Mouse (Mus musculus) testis, postnatal 14 days (tissue): ENCODE data around the gene Hist1h1d.
A peak's percentile ranks its signal among the peaks of the same experiment; 100 is the strongest.
"Not testable (repeated sequence)": the region's sequence is repeated elsewhere in the genome, so short reads cannot be mapped to it uniquely, and the experiment has no call there.

Experiments
- DNase-seq: peaks from one replicate; pipeline ENCODE4 v3.0.0; 2021; ENCODE audit warnings: low spot score

Hist1h1d gene

GRCm38 (mm10) chr13:23591886-23592285 lies 38.8 kb downstream of the Hist1h1d start:
- DNase-seq, result not testable (repeated sequence)

GRCm38 (mm10) chr13:23592614-23593013 lies 39.6 kb downstream of the Hist1h1d start:
- DNase-seq, result no peak

- no peak for DNase-seq
Observed at GRCm38 (mm10) chr13:23593051-23593770, 40.1 kb downstream of the Hist1h1d start.

GRCm38 (mm10) chr13:23595185-23595584 lies 42.1 kb downstream of the Hist1h1d start:
- DNase-seq, result no peak

GRCm38 (mm10) chr13:23595622-23596372 lies 42.7 kb downstream of the Hist1h1d start:
- DNase-seq, result no peak

GRCm38 (mm10) chr13:23597957-23598356 lies 44.9 kb downstream of the Hist1h1d start:
- peak; percentile 53 for DNase-seq

GRCm38 (mm10) chr13:23603182-23603699 lies 50.2 kb downstream of the Hist1h1d start:
- no peak for DNase-seq

- no peak for DNase-seq
Observed at GRCm38 (mm10) chr13:23604452-23604851, 51.4 kb downstream of the Hist1h1d start.

GRCm38 (mm10) chr13:23605052-23605451 lies 52.0 kb downstream of the Hist1h1d start:
- no peak for DNase-seq

- DNase-seq, result no peak
Observed at GRCm38 (mm10) chr13:23609209-23609608, 56.1 kb downstream of the Hist1h1d start.

- DNase-seq, result no peak
Observed at GRCm38 (mm10) chr13:23609844-23610243, 56.8 kb downstream of the Hist1h1d start.
